Mouse (Mus musculus) gastrocnemius, postnatal 14 days (tissue): ENCODE measurements around the gene Usp31. TPM values are rescaled to one million over a fixed set of nuclear protein-coding genes. Genes with fewer than 3 reads are reported as not detected.

Source experiments
- total RNA-seq, 2 experiments: library from RNA; stranded (reverse); gene quantifications; 2 replicates each; pipeline ENCODE4 v1.2.3; 2021

Gene Usp31
- total RNA-seq, 2 experiments from 2014 or later: 4.3 to 4.6 TPM

Other genes with a start within 250 kb of the Usp31 start
- not detected for gene Scnn1g, start 27.2 kb upstream of the Usp31 start, total RNA-seq
- gene Scnn1b, start 157.8 kb upstream of the Usp31 start, total RNA-seq: under 1 TPM; 0.29 to 0.59 TPM